8 mouse cellular contexts compared by ENCODE assay signal in the genomic region with DNA sequence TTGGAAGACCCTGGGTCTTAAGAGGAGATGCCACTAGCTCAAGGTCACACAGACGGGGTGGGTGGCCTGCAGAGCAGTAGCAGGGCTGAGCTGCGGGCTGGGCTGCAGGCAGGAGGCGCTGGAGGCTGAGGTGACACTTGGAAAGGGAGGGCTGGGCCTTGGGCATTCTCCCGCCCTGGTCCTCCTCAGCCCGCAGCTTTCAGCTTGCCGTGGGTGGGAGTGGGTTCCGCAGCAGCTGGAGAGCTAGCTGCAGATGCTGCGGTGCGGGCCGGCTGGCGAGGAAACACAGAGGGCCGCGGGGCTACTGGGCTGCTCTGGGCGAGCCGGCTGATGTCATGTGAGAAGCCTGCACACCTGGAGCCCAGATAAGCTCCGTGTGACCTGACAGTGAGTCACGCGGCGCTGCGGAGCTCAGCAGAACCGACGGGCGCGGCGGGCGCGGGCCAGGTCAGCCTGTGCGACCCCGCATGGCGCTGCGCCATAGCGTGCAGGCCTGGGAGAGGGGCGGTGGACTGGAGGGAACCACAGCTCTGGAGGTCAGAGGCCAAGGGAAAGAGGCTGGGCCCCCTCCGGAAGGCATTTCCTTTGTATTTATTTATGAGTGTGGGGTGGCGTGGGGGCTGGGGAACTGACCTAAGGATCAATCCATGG. TPM values are rescaled to one million over a fixed set of nuclear protein-coding genes. Genes with fewer than 3 reads are reported as not detected.
DNase-seq lines count a peak whose midpoint lies in the region; ATAC-seq lines count a peak whose summit lies in the region.

No protein-coding gene starts in this region.

- peak; percentile 21 to 31 for DNase-seq in B cell, adult 2 months
- peak; percentile 60 for DNase-seq in Muller cell, postnatal 12 days (ENCODE audit: inconsistent ontology term)
- peak; percentile 72 for DNase-seq in heart, postnatal 4 days
- peak; percentile 45 for DNase-seq in layer of hippocampus, adult 9-11 months
- DNase-seq in lung, postnatal 36 days, result peak; percentile 76
- DNase-seq in right cerebral cortex, postnatal 14 days, result peak; percentile 64

- ATAC-seq in erythroblast, adult 5-6 weeks (replicated peaks; ENCODE audit: low FRiP score, poor library complexity, severe bottlenecking), result peak; percentile 65
- ATAC-seq in activated CD4-positive, CD25-positive, alpha-beta regulatory T cell, adult 4 months, result no peak

RNA-seq across cellular contexts. Expression of a gene that starts 3.4 kb away (rescaled TPM):
- 17.5 and 18.6 TPM in 2 replicates for total RNA-seq in erythroblast, adult 5-6 weeks (2015; ENCODE audit: low replicate concordance)
- total RNA-seq in erythroblast, adult 5-6 weeks (2017; ENCODE audit: low replicate concordance), result 14.6 and 22.2 TPM in 2 replicates
- total RNA-seq in heart, postnatal 4 days (2021), result 100 to 1,000 TPM; 244 to 245 TPM
- 10 to 100 TPM; 22.1 to 29.7 TPM for polyA plus RNA-seq in activated CD4-positive, CD25-positive, alpha-beta regulatory T cell, adult 4 months (2017; shearing (Covaris generic))

RNA-seq across cellular contexts. Expression of a gene that starts 21.1 kb away (rescaled TPM):
- not detected in 2 replicates for total RNA-seq in erythroblast, adult 5-6 weeks (2015; ENCODE audit: low replicate concordance)
- total RNA-seq in erythroblast, adult 5-6 weeks (2017; ENCODE audit: low replicate concordance), result not detected in 2 replicates
- not detected for total RNA-seq in heart, postnatal 4 days (2021)
- polyA plus RNA-seq in activated CD4-positive, CD25-positive, alpha-beta regulatory T cell, adult 4 months (2017; shearing (Covaris generic)), result under 1 TPM; 0.20 to 0.57 TPM

RNA-seq across cellular contexts. Expression of a gene that starts 41.4 kb away (rescaled TPM):
- not detected in 2 replicates for total RNA-seq in erythroblast, adult 5-6 weeks (2015; ENCODE audit: low replicate concordance)
- not detected in 2 replicates for total RNA-seq in erythroblast, adult 5-6 weeks (2017; ENCODE audit: low replicate concordance)
- total RNA-seq in heart, postnatal 4 days (2021), result not detected
- polyA plus RNA-seq in activated CD4-positive, CD25-positive, alpha-beta regulatory T cell, adult 4 months (2017; shearing (Covaris generic)), result under 1 TPM in 1 of 2 experiments, not detected in 1; 0.73 TPM

Comparison
In these comparisons a context has a peak if more than half of its experiments do, and no peak if none do; other contexts are left out.
1. DNase-seq: peak in every context shown above with its lines; median percentile 76 in lung, postnatal 36 days; 72 in heart, postnatal 4 days; 64 in right cerebral cortex, postnatal 14 days; 60 in Muller cell, postnatal 12 days; 45 in layer of hippocampus, adult 9-11 months; 26 in B cell, adult 2 months.
2. RNA of a gene that starts 3.4 kb away (total RNA-seq): 244 to 245 TPM in heart, postnatal 4 days; 14.6 to 22.2 TPM in erythroblast, adult 5-6 weeks; every median in the first group is over 10 times any median in the second.